Mouse (Mus musculus) heart, embryonic 15.5 days (tissue): ENCODE measurements around the gene Nt5c1b. TPM values are rescaled to one million over a fixed set of nuclear protein-coding genes. Genes with fewer than 3 reads are reported as not detected.

ENCODE experiments used
- ATAC-seq: fragments of 200-750 bp; cut with Nextera tagmentation; replicated peaks from 2 replicates; pipeline ENCODE4 v1.8.0; 2017; ENCODE audit warnings: low read depth, moderate TSS enrichment; ENCODE audit not compliant: insufficient number of reproducible peaks, insufficient read depth, low FRiP score
- H3K27ac ChIP-seq: fragments of 300-500 bp; sonication (generic); 2 replicates; pipeline ENCODE4 v1.5.1; 2015; ENCODE audit warnings: mild to moderate bottlenecking, inconsistent platforms
- H3K27me3 ChIP-seq: fragments of 300-500 bp; sonication (generic); 2 replicates; pipeline ENCODE4 v1.6.1; 2015; ENCODE audit warnings: inconsistent platforms
- H3K36me3 ChIP-seq: fragments of 300-500 bp; sonication (generic); 2 replicates; pipeline ENCODE4 v1.6.1; 2015; ENCODE audit warnings: mild to moderate bottlenecking, inconsistent platforms
- H3K4me1 ChIP-seq: fragments of 300-500 bp; sonication (generic); replicated peaks from 2 replicates; pipeline ENCODE4 v1.6.1; 2015; ENCODE audit warnings: inconsistent platforms
- H3K4me2 ChIP-seq: fragments of 300-500 bp; sonication (generic); 2 replicates; pipeline ENCODE4 v1.6.1; 2015; ENCODE audit warnings: inconsistent platforms, mild to moderate bottlenecking, moderate library complexity
- H3K4me3 ChIP-seq: fragments of 300-500 bp; sonication (generic); 2 replicates; pipeline ENCODE4 v1.5.1; 2015; ENCODE audit warnings: mild to moderate bottlenecking, inconsistent platforms
- H3K9ac ChIP-seq: fragments of 300-500 bp; sonication (generic); 2 replicates; pipeline ENCODE4 v1.6.1; 2015; ENCODE audit warnings: mild to moderate bottlenecking, inconsistent platforms
- H3K9me3 ChIP-seq: fragments of 300-500 bp; sonication (generic); replicated peaks from 2 replicates; pipeline ENCODE4 v1.6.1; 2016; ENCODE audit warnings: inconsistent platforms
- WGBS: fragments of 180-500 bp; shearing (Covaris S2); methylation state at CpG from one replicate; pipeline ENCODE4 v1.1.7; 2015; ENCODE audit warnings: mixed read lengths; 5-methylcytosine and 5-hydroxymethylcytosine counted together
- polyA plus RNA-seq: library from polyadenylated mRNA; unstranded; fragments of >200 nt; fragmentation: Nextera tagmentation; extraction: Ambion mirVana; gene quantifications from 2 replicates; pipeline ENCODE4 v1.2.1, GENCODE M21; 2015

The Nt5c1b gene
- polyA plus RNA-seq = not detected in 2 replicates

DNA sequence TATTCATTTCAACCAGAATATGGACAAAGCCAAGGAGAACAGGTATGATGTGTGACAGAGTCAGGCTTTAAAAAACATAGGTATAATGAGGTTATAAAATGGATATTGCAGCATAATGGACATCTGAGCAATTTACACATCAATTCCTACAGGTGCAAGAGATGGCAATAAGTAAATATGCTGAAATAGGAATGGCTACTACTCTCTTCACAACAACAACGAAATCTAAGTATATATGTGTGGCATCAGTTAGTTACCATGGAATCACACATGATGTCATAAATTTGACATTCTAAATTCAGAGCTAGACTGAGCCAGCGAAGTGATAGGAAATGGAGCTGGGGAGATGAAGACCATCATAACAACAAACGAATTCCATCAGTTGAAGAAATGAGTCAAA, at the start of gene Nt5c1b:
TSS of gene Nt5c1b (plus strand) at position 301 of the 400 bp plus-strand sequence.
- ATAC-seq = no peak

DNA sequence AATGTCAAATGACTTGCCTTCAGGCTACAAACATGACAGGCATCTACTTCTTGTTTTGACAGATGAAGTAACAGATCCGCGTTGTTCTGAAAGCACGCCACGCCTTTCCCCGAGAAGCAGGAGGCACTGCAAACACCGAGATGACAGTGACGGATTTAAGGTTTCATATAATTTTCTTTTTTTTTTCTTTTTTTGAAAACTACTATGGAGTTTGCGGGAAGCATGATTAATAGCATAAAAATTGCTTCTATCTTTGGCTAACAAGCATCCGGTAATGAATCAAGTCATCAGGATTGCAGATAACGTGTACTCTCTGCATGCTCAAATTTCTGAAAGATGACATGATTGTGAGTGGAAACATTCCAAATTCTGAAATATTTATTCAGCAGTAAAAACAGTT, 42.1 kb upstream of the Nt5c1b start:
- 68% methylated on average over 10 of the region's 10 CpGs for WGBS
- Histone ChIP-seq H3K36me3 (no peaks in the 10 kb centered on the region), H3K27me3 (no peaks in the 10 kb centered on the region), H3K4me3 (no peak overlapping the region), H3K9me3 (no peaks in the 10 kb centered on the region), H3K27ac (no peak overlapping the region), H3K9ac (no peak overlapping the region), H3K4me1 (no peaks in the 10 kb centered on the region), H3K4me2 (no peak overlapping the region)
- ATAC-seq = no peak

More for the DNA sequence above, at the start of gene Nt5c1b:
- no peaks in the 10 kb centered on the region for H3K36me3 ChIP-seq
- no peaks in the 10 kb centered on the region for H3K27me3 ChIP-seq
- no peaks in the 10 kb centered on the region for H3K9me3 ChIP-seq
- no peak within 1 kb of the TSS for H3K9ac ChIP-seq
- no peaks in the 10 kb centered on the region for H3K4me1 ChIP-seq
- H3K4me2 ChIP-seq = no peak within 1 kb of the TSS
- H3K27ac ChIP-seq = no peak within 1 kb of the TSS
- WGBS = 64% methylated on average over 3 of the region's 3 CpGs
- H3K4me3 ChIP-seq = no peak within 1 kb of the TSS

DNA sequence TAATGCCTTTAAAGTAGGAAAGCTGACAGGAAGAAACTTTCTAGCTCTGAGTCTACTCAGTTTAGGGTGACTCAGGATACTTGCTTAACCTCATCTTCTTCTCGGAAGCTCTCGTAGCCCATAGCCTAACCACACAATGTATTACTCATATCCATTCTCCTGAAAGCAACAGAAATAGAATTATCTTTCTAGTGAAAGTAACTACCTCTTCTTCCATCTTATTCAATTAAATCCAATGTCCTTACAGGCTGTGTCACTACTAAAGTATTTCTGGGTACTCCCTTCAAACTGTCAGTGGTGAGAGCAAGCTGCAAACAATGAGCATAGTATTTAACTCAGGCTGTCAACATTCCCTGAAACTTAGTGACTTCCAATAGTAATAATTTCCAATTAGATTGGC, 40.3 kb upstream of the Nt5c1b start:
- 88% methylated on average over 2 of the region's 2 CpGs for WGBS

DNA sequence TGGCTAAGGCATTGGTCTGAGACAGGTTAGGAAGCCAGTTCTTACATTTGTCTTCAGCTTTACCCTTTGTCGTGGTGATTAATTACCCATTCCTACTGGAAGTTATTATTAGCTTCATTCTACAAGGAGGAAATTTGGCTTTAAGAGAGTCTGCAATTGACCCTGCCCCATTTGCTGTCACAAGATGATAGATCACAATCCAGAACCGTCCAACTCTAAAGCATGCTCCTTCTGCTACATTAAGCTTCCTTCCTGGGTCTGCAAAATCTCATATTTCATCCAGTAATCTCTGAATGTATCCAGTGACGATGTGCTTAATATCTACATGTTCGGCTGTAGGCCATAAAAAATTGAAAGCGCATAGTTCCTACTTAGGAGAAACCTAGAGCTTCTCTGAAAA, 29.2 kb upstream of the Nt5c1b start:
- Histone ChIP-seq H3K9ac (no peak overlapping the region), H3K4me1 (no peaks in the 10 kb centered on the region), H3K4me2 (no peak overlapping the region), H3K9me3 (no peaks in the 10 kb centered on the region), H3K27me3 (no peaks in the 10 kb centered on the region), H3K36me3 (no peaks in the 10 kb centered on the region), H3K4me3 (no peak overlapping the region), H3K27ac (no peak overlapping the region)
- no peak for ATAC-seq
- 59% methylated on average over 5 of the region's 5 CpGs for WGBS

More for the DNA sequence above, 40.3 kb upstream of the Nt5c1b start:
- no peaks in the 10 kb centered on the region for H3K4me1 ChIP-seq
- H3K27me3 ChIP-seq = no peaks in the 10 kb centered on the region
- no peaks in the 10 kb centered on the region for H3K9me3 ChIP-seq
- no peak overlapping the region for H3K4me3 ChIP-seq
- H3K36me3 ChIP-seq = no peaks in the 10 kb centered on the region
- no peak overlapping the region for H3K9ac ChIP-seq
- no peak overlapping the region for H3K27ac ChIP-seq
- H3K4me2 ChIP-seq = no peak overlapping the region
- ATAC-seq = no peak

DNA sequence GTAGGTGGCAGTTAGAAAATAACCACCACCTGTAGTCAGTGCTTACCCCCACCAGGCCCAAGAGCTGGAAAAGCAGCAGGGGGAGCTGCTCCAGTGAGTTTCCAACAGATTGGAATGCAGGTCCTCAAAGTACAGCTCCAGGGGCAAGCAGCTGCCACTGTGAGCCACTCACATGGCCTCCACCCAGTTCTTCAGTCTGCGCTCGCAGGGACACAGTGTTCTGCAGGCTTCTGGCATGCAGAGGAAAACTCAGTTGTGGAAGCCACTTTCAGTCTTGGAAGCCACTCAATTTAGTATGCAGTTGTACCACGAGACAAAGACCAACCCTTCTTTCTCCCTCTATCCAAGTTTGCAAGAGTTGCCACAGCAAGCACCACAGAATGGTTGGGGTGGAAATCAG, 19.1 kb upstream of the Nt5c1b start:
- ATAC-seq = no peak
- 51% methylated on average over 3 of the region's 3 CpGs for WGBS
- no peak overlapping the region for H3K4me3 ChIP-seq
- no peak overlapping the region for H3K4me2 ChIP-seq
- no peak overlapping the region for H3K27ac ChIP-seq
- H3K27me3 ChIP-seq = no peaks in the 10 kb centered on the region
- no peaks in the 10 kb centered on the region for H3K4me1 ChIP-seq
- H3K9ac ChIP-seq = no peak overlapping the region
- no peaks in the 10 kb centered on the region for H3K9me3 ChIP-seq
- H3K36me3 ChIP-seq = no peaks in the 10 kb centered on the region

DNA sequence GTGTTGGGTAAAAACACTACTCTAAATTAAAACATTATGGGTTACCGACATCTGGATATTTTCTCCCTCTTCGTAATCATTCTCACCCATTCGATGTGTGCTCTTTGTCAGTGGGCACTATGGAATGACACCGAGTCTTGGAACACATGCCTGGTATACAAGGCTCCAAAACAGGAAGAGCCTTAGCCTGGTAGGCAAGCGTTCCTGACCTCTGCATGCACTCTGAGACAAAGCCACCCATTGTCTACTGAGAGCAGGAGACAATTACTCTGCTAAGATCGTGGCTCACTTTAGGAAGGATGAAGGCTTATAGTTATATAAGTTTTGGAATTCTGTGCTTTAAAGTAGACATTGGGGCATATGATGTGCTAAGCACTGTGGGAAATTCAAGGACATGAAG, 12.0 kb upstream of the Nt5c1b start:
- Histone ChIP-seq H3K27me3 (no peaks in the 10 kb centered on the region), H3K27ac (no peak overlapping the region), H3K4me2 (no peak overlapping the region), H3K4me1 (no peaks in the 10 kb centered on the region), H3K9ac (no peak overlapping the region), H3K9me3 (no peaks in the 10 kb centered on the region), H3K36me3 (no peaks in the 10 kb centered on the region), H3K4me3 (no peak overlapping the region)
- ATAC-seq = no peak
- WGBS = 53% methylated on average over 6 of the region's 6 CpGs

DNA sequence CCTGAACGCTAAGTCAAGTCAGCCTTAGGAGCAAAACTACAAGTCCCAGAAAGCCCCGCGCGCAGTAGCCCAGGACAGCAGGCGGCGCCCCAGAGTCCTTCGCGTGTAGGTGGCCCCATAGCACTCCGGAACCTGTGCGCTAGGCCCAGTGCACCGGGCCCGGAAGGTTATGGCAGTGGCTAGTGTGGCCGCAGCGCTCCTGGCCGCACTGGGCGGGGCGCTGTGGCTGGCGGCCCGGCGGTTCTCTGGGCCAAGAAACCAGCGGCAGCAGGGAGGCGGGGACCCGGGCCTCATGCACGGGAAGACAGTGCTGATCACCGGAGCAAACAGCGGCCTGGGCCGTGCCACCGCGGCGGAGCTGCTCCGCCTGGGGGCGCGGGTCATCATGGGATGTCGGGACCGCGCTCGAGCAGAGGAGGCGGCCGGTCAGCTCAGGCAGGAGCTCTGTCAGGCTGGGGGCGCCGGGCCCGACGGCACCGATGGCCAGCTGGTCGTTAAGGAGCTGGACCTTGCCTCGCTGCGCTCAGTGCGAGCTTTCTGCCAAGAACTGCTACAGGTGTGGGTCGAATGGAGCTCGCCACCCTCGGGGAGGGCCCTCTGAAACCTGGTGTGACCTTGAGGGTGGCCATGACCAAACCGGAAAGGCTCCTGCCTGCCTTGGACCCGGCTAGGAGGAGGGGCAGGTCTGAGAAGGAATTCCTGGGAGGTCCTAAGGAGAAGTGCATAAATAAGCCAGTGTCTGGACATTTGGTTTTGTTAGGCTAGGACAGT, 21.1 kb downstream of the Nt5c1b start, which contains the start of gene Rdh14:
TSS of gene Rdh14 (plus strand) at position 102 of the 771 bp plus-strand sequence.
- Histone ChIP-seq H3K4me3 (peak within 1 kb of the TSS; percentile 77), H3K27ac (peak within 1 kb of the TSS; percentile 97), H3K4me2 (peak within 1 kb of the TSS; percentile 60), H3K4me1 (peaks cover 9% of the 10 kb centered on the region), H3K27me3 (no peaks in the 10 kb centered on the region), H3K9ac (peak within 1 kb of the TSS; percentile 96), H3K9me3 (no peaks in the 10 kb centered on the region), H3K36me3 (peaks cover 11% of the 10 kb centered on the region; the same call in 1 of the 2 replicates)
- peak; percentile 97 for ATAC-seq
- WGBS = under 1% methylated on average over 53 of the region's 53 CpGs

DNA sequence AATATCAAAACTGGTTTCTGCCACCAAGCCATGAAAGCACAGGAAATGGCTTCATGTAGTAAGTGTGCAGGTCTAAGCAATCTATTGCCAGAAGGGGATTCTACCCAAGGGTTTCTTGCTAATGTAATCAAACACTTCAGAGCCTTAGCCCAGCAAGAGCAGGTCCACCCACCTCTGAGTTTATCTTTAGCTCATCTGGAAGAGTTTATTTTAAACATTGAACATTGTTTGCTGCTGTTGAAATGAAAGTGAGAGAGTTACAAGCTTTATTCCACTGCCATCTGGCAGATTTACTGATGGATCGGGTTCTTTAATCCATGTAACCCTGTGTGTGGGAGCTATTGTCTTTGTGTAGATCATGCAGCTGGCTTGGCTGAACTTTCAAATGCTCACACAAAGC, 31.0 kb downstream of the Nt5c1b start:
- H3K27ac ChIP-seq = no peak overlapping the region

DNA sequence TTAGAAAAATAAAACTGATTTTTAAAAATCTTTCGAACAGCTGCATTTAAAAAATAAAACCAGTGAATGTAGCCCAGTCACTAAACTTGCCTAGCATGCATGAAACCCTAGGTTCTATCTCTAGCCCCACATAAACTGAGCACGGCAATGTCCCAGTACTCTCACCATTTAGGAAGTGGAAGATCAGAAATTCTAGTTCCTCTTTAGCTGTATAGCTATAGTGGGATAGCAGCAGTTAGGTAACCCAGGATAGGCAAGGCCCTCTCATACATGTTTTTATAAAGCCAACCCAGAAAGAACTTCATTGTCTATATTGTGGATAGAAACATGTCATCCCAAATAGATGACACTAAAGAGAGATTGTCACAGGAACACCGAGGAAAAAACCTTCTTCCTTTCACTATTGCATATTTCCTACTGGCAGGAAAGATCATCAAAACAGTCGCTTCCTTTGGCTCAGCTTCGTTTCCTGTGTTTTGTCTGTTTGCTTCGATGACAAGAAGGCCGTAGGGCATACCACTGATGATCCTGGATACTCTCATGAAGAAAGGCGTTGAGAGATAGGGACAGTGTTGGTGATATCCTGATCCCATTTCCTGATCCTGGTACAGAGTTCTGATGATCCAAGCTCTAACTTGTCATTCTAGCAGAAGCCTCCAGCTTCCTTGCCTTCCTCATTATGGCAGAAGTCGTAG, 32.8 kb downstream of the Nt5c1b start:
- H3K27ac ChIP-seq = no peak overlapping the region
- H3K36me3 ChIP-seq = no peaks in the 10 kb centered on the region
- no peaks in the 10 kb centered on the region for H3K4me1 ChIP-seq
- no peaks in the 10 kb centered on the region for H3K27me3 ChIP-seq
- no peak overlapping the region for H3K4me2 ChIP-seq
- H3K9ac ChIP-seq = no peak overlapping the region
- H3K9me3 ChIP-seq = no peaks in the 10 kb centered on the region
- H3K4me3 ChIP-seq = no peak overlapping the region
- no peak for ATAC-seq
- WGBS = 55% methylated on average over 9 of the region's 9 CpGs

More for the DNA sequence above, 31.0 kb downstream of the Nt5c1b start:
- Histone ChIP-seq H3K9me3 (no peaks in the 10 kb centered on the region), H3K36me3 (no peaks in the 10 kb centered on the region), H3K4me2 (no peak overlapping the region), H3K9ac (no peak overlapping the region), H3K27me3 (no peaks in the 10 kb centered on the region), H3K4me3 (no peak overlapping the region), H3K4me1 (no peaks in the 10 kb centered on the region)
- ATAC-seq = no peak
- WGBS = 66% methylated on average over 1 of the region's 1 CpGs

DNA sequence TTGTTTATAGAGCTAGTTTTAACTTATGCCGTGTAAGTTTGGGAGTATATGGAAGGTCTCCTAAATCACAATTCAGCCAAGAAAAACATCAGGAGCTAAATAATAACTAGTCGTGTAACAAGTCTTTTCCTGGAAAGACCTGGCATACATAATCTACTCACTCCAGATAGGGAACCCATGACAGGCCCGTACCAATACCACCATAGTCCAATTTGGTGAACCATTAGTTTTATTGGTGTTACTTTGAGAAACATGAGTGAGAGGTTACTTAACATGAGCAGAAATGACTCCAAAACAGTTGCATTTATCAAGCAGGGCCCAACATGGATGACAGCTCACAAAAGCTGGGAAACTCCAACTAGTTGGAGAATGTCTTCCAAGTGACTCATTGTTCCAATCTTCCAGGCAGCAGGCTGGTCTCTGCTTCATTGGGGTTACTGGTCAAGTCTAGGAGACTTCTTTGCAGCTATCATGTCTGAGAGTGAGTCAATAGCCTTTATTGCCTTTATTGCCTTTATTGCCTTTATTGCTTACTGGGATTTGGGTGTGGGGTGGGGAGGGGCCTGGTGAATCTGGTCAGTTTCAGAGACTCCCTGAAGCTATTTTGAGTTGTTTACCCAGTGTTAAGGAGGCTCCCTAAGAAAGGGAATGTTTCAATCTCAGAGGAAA, 40.9 kb downstream of the Nt5c1b start:
- Histone ChIP-seq H3K9ac (no peak overlapping the region), H3K9me3 (no peaks in the 10 kb centered on the region), H3K4me1 (peaks cover 4% of the 10 kb centered on the region), H3K27ac (no peak overlapping the region), H3K4me2 (no peak overlapping the region), H3K27me3 (no peaks in the 10 kb centered on the region), H3K36me3 (no peaks in the 10 kb centered on the region), H3K4me3 (no peak overlapping the region)
- ATAC-seq = no peak
- WGBS = 73% methylated on average over 3 of the region's 3 CpGs

DNA sequence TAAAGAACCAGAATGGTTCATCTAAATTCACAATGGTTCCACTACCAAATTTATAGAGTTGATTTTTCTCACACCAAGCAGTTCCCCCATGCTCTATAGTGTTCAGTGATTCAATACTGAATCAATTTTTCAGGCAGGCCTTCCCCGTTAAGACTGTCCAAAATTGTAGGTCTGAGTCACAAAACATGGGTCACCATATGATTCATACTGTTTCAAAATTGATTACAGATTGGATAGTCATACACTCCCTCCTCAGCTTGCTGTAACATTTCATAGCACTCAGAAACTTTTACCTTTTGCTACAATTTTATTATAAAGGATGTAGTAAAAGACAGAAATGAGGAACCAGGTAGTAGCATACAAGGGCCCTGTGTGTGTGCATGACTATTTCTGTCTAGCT, 41.7 kb downstream of the Nt5c1b start:
- ATAC-seq = no peak
- no peaks in the 10 kb centered on the region for H3K9me3 ChIP-seq
- H3K4me1 ChIP-seq = peaks cover 4% of the 10 kb centered on the region
- no peaks in the 10 kb centered on the region for H3K27me3 ChIP-seq
- H3K4me2 ChIP-seq = no peak overlapping the region
- no peak overlapping the region for H3K27ac ChIP-seq
- no peak overlapping the region for H3K4me3 ChIP-seq
- 80% methylated on average over 1 of the region's 1 CpGs for WGBS
- no peak overlapping the region for H3K9ac ChIP-seq
- H3K36me3 ChIP-seq = no peaks in the 10 kb centered on the region
